Mouse (Mus musculus): Measurements from ENCODE around the gene Dnajc15.

DNA sequence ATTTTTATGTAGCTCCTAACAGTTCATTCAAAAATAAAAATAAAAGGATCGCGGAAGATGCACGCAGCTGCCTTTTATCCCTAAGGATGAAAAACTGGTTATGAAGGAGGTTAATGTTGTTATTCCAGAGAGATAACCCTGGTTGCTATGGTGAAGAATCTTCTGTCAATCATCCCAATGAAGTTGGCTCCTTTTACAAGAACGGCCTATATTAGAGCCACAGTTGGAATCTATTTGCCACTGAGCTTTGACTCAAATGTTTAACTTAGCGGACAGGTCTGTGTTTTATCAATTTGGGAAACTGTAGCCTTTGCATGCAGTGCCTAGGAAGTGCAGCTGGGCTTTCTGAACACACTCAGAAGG is 72.7 kb downstream of the Dnajc15 start:
- TF ChIP-seq EP300 (IDR thresholded peaks at IDR 0.05), result no peak
- no peak for TF ChIP-seq CTCF (IDR thresholded peaks at IDR 0.05)
